Mouse (Mus musculus) heart, embryonic 14.5 days (tissue): ENCODE measurements around the gene Blnk. TPM values are rescaled to one million over a fixed set of nuclear protein-coding genes. Genes with fewer than 3 reads are reported as not detected.

Experiments
- ATAC-seq: fragments of 200-750 bp; cut with Nextera tagmentation; 2 replicates; pipeline ENCODE4 v1.8.0; 2017; ENCODE audit warnings: low read depth, moderate TSS enrichment; ENCODE audit not compliant: insufficient number of reproducible peaks, insufficient read depth, low FRiP score
- H3K27ac ChIP-seq, 2 experiments: fragments of 200-500 bp in 1 of 2; fragments of 300-500 bp in 1 of 2; sonication (generic) in 1 of 2; replicated peaks in 1 of 2; 2 replicates each; pipeline ENCODE4 v1.5.1; 2012 to 2014; ENCODE audit warnings: low read depth in 2 of 2, low read length in 2 of 2, control low read depth in 1 of 2, mild to moderate bottlenecking in 1 of 2, mixed read lengths in 1 of 2; ENCODE audit not compliant: control insufficient read depth in 1 of 2, insufficient read depth in 1 of 2
- H3K27me3 ChIP-seq: fragments of 300-500 bp; sonication (generic); 2 replicates; pipeline ENCODE4 v1.6.1; 2014; ENCODE audit warnings: mild to moderate bottlenecking, low read length, control low read depth; ENCODE audit not compliant: control insufficient read depth, insufficient read depth
- H3K36me3 ChIP-seq: fragments of 300-500 bp; sonication (generic); 2 replicates; pipeline ENCODE4 v1.6.1; 2014; ENCODE audit warnings: mild to moderate bottlenecking, control low read depth, low read length, mixed read lengths; ENCODE audit not compliant: control insufficient read depth, insufficient read depth
- H3K4me1 ChIP-seq, 2 experiments: fragments of 200-500 bp in 1 of 2; fragments of 300-500 bp in 1 of 2; sonication (generic) in 1 of 2; 2 replicates each; pipeline ENCODE4 v1.6.1; 2012 to 2014; ENCODE audit warnings: low read length in 2 of 2, control low read depth in 1 of 2, mixed read lengths in 1 of 2; ENCODE audit not compliant: control insufficient read depth in 2 of 2, insufficient read depth in 2 of 2
- H3K4me2 ChIP-seq: fragments of 300-500 bp; sonication (generic); 2 replicates; pipeline ENCODE4 v1.6.1; 2014; ENCODE audit warnings: mild to moderate bottlenecking, low read length
- H3K4me3 ChIP-seq, 2 experiments: fragments of 200-500 bp in 1 of 2; fragments of 300-500 bp in 1 of 2; sonication (generic) in 1 of 2; 2 replicates each; pipeline ENCODE4 v1.5.1; 2012 to 2014; ENCODE audit warnings: low read length in 2 of 2, mild to moderate bottlenecking in 2 of 2, control low read depth in 1 of 2, low read depth in 1 of 2, moderate library complexity in 1 of 2; ENCODE audit not compliant: control insufficient read depth in 1 of 2, insufficient read depth in 1 of 2
- H3K9ac ChIP-seq: fragments of 300-500 bp; sonication (generic); 2 replicates; pipeline ENCODE4 v1.6.1; 2014; ENCODE audit warnings: mild to moderate bottlenecking, low read length
- H3K9me3 ChIP-seq: fragments of 300-500 bp; sonication (generic); 2 replicates; pipeline ENCODE4 v1.6.1; 2016; ENCODE audit warnings: low read length, control low read depth; ENCODE audit not compliant: control insufficient read depth
- WGBS: fragments of 180-500 bp; shearing (Covaris S2); extraction: QIAGEN DNeasy Blood & Tissue Kit; methylation state at CpG from one replicate; pipeline ENCODE4 v1.1.7; 2014; 5-methylcytosine and 5-hydroxymethylcytosine counted together
- polyA plus RNA-seq: library from polyadenylated mRNA; unstranded; fragments of >200 nt; fragmentation: Nextera tagmentation; extraction: Ambion mirVana; gene quantifications from 2 replicates; pipeline ENCODE4 v1.2.1, GENCODE M21; 2014

Gene Blnk
- polyA plus RNA-seq, 1 experiment from 2014 or later = 0.27 TPM

DNA sequence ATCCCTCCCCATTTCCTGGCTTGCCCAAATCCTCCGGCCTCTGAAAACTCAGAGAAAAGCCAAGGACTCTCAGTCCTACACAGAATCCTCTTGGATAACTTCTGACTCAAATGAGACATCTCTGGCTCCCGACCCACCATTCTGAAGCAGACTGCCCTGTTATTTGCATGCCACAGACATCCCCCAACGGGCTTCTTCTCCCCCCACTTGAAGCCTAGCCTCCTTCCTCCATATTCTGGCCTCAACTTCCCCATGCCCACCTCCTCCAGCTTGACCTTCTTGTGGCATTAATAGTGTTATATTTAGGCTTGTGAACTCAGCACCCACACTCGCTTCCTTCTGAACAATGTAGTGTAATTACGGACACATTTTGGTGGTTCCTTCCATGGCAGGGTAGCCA lies 13.7 kb downstream of the Blnk start:
- no peak overlapping the region for H3K4me3 ChIP-seq
- 64% methylated on average over 5 of the region's 5 CpGs for WGBS

DNA sequence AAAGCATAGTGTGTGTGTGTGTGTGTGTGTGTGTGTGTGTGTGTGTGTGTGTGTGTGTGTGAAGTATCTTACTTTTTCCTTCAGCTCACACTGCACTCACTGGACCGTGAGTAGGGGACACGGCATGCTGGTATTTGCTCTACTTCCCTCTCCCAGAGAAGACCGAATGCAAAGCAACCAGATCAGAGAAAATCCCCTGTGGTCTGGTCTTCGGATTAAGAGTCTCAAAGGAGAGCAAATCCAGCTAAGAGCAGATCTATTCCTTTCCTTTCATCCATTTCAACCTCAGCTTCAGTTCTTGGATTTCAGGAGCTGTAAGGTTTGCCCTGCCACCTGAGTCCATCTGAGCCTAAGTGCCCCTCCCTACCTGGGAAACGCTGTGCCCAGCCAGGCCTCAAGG lies 16.3 kb downstream of the Blnk start:
- Histone ChIP-seq H3K9ac (no peak overlapping the region), H3K36me3 (no peaks in the 10 kb centered on the region), H3K4me2 (no peak overlapping the region), H3K4me1 (no peaks in the 10 kb centered on the region), H3K27ac (no peak overlapping the region), H3K27me3 (no peaks in the 10 kb centered on the region), H3K9me3 (no peaks in the 10 kb centered on the region), H3K4me3 (no peak overlapping the region)
- WGBS = 54% methylated on average over 5 of the region's 5 CpGs
- ATAC-seq = no peak

More for the DNA sequence above, 13.7 kb downstream of the Blnk start:
- Histone ChIP-seq H3K9me3 (no peaks in the 10 kb centered on the region), H3K4me1 (no peaks in the 10 kb centered on the region), H3K27ac (no peak overlapping the region), H3K36me3 (no peaks in the 10 kb centered on the region), H3K9ac (no peak overlapping the region), H3K4me2 (no peak overlapping the region), H3K27me3 (no peaks in the 10 kb centered on the region)
- ATAC-seq = no peak

DNA sequence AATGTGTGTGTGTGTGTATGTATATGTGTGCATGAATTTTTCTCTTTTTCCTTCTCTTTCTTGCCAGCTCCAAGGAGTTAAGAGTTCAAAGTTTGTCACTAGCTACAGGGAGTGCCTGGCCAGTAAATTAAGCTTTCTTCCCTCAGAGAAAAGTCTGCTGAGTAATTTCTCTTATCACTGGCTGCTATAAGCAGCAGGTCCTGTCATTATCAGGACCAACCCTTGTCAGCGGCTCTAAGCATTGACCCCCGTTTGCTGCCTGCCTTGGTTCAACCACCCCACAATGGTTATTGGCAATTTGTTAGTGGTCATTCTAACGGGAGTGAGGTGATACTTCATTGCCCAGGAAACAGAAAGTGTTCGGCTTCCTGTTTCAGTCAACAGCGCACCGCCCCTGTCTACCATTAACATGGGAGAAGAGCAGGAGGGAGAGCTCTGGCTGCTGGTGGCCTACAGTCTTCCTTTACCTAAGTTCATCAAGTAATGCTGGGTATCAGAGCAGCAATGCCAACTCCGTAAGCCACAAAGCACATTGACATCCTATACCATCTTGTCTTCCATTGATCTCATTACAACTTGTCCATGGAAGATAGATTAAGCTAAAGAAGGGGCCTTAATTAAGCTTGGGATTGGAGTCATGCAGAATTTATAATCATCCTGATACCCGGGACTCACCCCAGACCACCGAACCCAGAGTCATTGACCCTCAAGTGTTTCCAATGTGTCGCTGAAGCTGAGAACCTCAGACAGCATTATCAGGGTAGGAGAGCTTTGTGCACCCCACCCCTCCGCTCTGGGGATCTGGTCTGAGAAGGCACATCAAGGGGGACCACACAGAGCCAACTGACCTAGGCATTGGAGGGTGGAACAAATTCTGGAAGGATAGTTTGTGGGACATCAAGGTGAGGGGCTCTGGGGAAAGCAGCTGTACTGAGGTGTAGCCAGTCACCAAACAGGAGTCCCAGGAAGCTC lies 17.1 kb downstream of the Blnk start:
- Histone ChIP-seq H3K4me1 (no peaks in the 10 kb centered on the region), H3K27me3 (no peaks in the 10 kb centered on the region), H3K9ac (no peak overlapping the region), H3K4me2 (no peak overlapping the region), H3K9me3 (no peaks in the 10 kb centered on the region), H3K36me3 (no peaks in the 10 kb centered on the region), H3K4me3 (no peak overlapping the region), H3K27ac (no peak overlapping the region)
- ATAC-seq = no peak
- 66% methylated on average over 11 of the region's 11 CpGs for WGBS

DNA sequence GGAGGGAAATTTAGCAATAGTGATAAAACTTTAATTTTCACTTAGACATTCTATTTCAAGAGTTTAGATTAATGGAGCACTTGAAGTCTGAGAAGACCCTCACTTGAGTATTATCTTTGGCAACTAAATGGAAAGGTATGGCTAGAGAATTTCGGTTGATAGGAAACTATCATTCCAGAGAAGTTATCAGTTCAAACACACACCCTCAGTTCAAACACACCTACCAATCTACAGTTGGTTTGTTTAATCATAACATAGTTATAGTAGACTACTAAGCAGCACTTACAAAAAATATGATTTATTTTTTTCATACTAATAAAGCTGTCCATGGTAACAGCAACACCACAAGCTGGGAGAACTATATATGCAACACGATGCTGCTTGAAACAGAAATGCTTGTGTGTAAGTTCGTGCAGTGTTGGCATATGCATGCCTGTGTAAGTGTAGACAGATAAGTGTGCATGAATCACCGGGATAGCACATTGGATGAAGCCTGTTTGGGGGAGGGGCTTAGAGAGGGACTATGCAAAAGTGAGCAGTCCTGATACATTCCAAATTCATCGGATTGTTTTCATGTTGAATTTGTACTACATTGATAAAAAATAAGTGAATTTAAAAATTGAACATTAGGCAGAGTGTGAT lies 22.9 kb downstream of the Blnk start:
- no peak overlapping the region for H3K4me2 ChIP-seq
- no peaks in the 10 kb centered on the region for H3K9me3 ChIP-seq

DNA sequence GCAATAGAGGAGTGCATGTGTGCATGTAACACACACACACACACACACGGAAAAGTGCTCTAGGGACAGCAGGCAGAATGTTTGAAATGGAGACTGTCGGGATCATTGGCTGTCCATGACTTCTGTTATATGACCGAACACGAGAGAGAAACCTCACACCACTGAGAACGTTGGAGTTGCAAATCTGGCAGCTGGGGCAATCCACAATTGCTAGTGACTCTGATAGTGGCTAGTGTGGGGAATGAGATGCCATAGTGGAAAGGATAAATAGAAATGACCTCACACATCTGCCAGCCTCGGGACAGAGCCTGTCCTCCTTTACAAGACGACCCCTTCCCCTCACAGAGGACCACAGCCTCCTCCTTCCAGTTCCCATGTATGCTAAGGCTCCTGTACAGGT lies 23.6 kb downstream of the Blnk start:
- Histone ChIP-seq H3K9me3 (no peaks in the 10 kb centered on the region), H3K36me3 (no peaks in the 10 kb centered on the region), H3K27me3 (no peaks in the 10 kb centered on the region), H3K4me2 (no peak overlapping the region), H3K4me1 (no peaks in the 10 kb centered on the region), H3K27ac (no peak overlapping the region), H3K4me3 (no peak overlapping the region), H3K9ac (no peak overlapping the region)
- no peak for ATAC-seq
- WGBS = 65% methylated on average over 7 of the region's 7 CpGs

More for the DNA sequence above, 22.9 kb downstream of the Blnk start:
- ATAC-seq = no peak
- Histone ChIP-seq H3K27ac (no peak overlapping the region), H3K4me1 (no peaks in the 10 kb centered on the region), H3K36me3 (no peaks in the 10 kb centered on the region), H3K4me3 (no peak overlapping the region), H3K27me3 (no peaks in the 10 kb centered on the region), H3K9ac (no peak overlapping the region)
- WGBS = 59% methylated on average over 5 of the region's 5 CpGs

DNA sequence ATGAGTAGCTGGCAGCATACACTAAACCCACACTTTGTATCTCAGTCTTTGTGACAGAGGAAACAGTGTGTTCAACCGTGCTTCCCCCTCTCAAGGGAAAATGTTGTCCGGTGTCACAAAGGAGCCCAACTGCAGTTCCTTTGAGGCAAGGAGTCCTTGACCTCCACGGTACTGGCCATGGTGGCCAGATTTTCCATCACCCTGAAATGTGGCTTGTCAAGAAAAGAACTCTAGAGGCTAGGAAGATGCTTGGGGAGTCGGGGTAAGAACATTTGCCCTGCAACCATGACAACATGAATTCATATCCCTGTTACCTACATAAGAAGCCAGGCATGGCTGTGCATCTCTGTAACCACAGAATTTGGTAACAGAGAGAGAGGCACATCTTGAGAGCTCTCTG lies 24.0 kb downstream of the Blnk start:
- no peak overlapping the region for H3K27ac ChIP-seq
- WGBS = 72% methylated on average over 4 of the region's 4 CpGs
- H3K4me1 ChIP-seq = no peaks in the 10 kb centered on the region
- no peak overlapping the region for H3K9ac ChIP-seq
- no peaks in the 10 kb centered on the region for H3K27me3 ChIP-seq
- no peak overlapping the region for H3K4me3 ChIP-seq
- no peaks in the 10 kb centered on the region for H3K9me3 ChIP-seq
- no peak overlapping the region for H3K4me2 ChIP-seq
- no peaks in the 10 kb centered on the region for H3K36me3 ChIP-seq
- ATAC-seq = no peak

DNA sequence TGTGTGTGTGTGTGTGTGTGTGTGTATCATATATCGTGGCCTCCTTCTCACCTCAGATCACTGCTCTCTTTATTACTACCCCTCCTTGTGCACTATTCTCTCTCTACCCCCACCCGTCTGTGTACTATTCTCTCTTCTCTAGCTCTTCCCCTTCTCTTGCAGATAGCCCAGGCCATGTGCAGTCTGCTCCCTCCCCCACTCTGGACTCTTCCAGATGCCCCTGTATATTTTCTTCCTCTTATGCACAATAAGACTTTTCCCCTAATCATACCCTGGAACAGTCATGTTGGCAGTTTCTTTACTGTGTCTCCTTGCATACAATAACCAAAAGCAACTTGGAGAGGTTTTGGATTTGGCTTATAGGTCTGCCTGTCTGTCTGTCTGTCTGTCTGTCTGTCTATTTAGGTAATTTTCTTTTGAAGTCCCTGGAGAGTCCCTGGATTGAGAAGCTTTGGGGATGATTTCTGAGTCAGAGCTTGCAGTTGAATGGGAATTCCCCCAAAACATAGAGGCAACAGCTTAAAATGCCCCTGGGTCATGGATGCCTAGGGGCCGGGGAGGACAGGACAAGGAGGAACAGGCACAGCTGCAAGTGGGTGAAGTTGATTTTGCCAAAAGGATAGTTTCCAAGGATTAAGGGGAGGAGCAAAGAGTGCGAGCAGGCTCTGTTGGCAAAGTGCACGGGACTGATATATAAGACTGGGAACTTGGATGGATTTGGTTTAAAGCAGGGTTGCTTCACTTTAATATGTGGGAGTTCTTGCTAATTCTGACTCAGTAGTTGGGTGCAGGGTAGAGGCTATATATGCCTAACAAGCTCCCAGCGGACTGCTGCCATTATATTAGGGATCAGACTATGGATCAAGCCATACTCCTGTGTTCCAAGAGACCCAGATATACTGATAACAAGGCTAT lies 29.1 kb downstream of the Blnk start:
- no peak overlapping the region for H3K9ac ChIP-seq
- H3K4me2 ChIP-seq = no peak overlapping the region
- no peaks in the 10 kb centered on the region for H3K4me1 ChIP-seq
- WGBS = 74% methylated on average over 6 of the region's 6 CpGs
- no peak overlapping the region for H3K4me3 ChIP-seq
- no peaks in the 10 kb centered on the region for H3K27me3 ChIP-seq
- H3K36me3 ChIP-seq = no peaks in the 10 kb centered on the region
- ATAC-seq = no peak
- H3K27ac ChIP-seq = no peak overlapping the region
- no peaks in the 10 kb centered on the region for H3K9me3 ChIP-seq
